Mouse (Mus musculus): ENCODE data around the gene Col8a2. TPM values are rescaled to one million over a fixed set of nuclear protein-coding genes. Genes with fewer than 3 reads are reported as not detected.

The Col8a2 gene
- polyA plus RNA-seq, 1 experiment = 0.50 TPM

GRCm38 (mm10) chr4:126296617-126297101 is 10.1 kb downstream of the Col8a2 start:
- peak in 1 of 2 experiments; percentile 37 for DNase-seq (ENCODE audit: extremely low spot score in 1 of 2, low spot score in 1 of 2)

GRCm38 (mm10) chr4:126300916-126301583 is 14.5 kb downstream of the Col8a2 start:
- no peak for DNase-seq (ENCODE audit: extremely low spot score in 1 of 2, low spot score in 1 of 2)

GRCm38 (mm10) chr4:126301584-126302309 is 15.2 kb downstream of the Col8a2 start:
- no peak for DNase-seq (ENCODE audit: extremely low spot score in 1 of 2, low spot score in 1 of 2)

GRCm38 (mm10) chr4:126303877-126304276 is 17.3 kb downstream of the Col8a2 start:
- DNase-seq (ENCODE audit: extremely low spot score in 1 of 2, low spot score in 1 of 2) = no peak

GRCm38 (mm10) chr4:126305428-126305827 is 18.8 kb downstream of the Col8a2 start:
- no peak for DNase-seq (ENCODE audit: extremely low spot score in 1 of 2, low spot score in 1 of 2)

- no peak for DNase-seq (ENCODE audit: extremely low spot score in 1 of 2, low spot score in 1 of 2)
Measured at GRCm38 (mm10) chr4:126306058-126306457, 19.5 kb downstream of the Col8a2 start.

- DNase-seq (ENCODE audit: extremely low spot score in 1 of 2, low spot score in 1 of 2) = no peak
Measured at GRCm38 (mm10) chr4:126306827-126307226, 20.2 kb downstream of the Col8a2 start.

GRCm38 (mm10) chr4:126309211-126309921 is 22.8 kb downstream of the Col8a2 start:
- no peak for DNase-seq (ENCODE audit: extremely low spot score in 1 of 2, low spot score in 1 of 2)

- peak; percentile 59 to 93 for DNase-seq (ENCODE audit: extremely low spot score in 1 of 2, low spot score in 1 of 2)
Measured at GRCm38 (mm10) chr4:126309922-126310309, 23.3 kb downstream of the Col8a2 start.

GRCm38 (mm10) chr4:126310344-126310743 is 23.8 kb downstream of the Col8a2 start:
- DNase-seq (ENCODE audit: extremely low spot score in 1 of 2, low spot score in 1 of 2) = no peak

- no peak for DNase-seq (ENCODE audit: extremely low spot score in 1 of 2, low spot score in 1 of 2)
Measured at GRCm38 (mm10) chr4:126311566-126312200, 25.1 kb downstream of the Col8a2 start.

- DNase-seq (ENCODE audit: extremely low spot score in 1 of 2, low spot score in 1 of 2) = no peak
Measured at GRCm38 (mm10) chr4:126313202-126313601, 26.6 kb downstream of the Col8a2 start.

- no peak for DNase-seq (ENCODE audit: extremely low spot score in 1 of 2, low spot score in 1 of 2)
Measured at GRCm38 (mm10) chr4:126314393-126314792, 27.8 kb downstream of the Col8a2 start.

- DNase-seq (ENCODE audit: extremely low spot score in 1 of 2, low spot score in 1 of 2) = peak in 1 of 2 experiments; percentile 30
Measured at GRCm38 (mm10) chr4:126315931-126316330, 29.3 kb downstream of the Col8a2 start.

GRCm38 (mm10) chr4:126316443-126317040 is 29.9 kb downstream of the Col8a2 start:
- DNase-seq (ENCODE audit: extremely low spot score in 1 of 2, low spot score in 1 of 2) = no peak

GRCm38 (mm10) chr4:126319806-126320205 is 33.2 kb downstream of the Col8a2 start:
- DNase-seq (ENCODE audit: extremely low spot score in 1 of 2, low spot score in 1 of 2) = no peak

GRCm38 (mm10) chr4:126321111-126321853 is 34.7 kb downstream of the Col8a2 start, which contains the start of gene Adprhl2:
Adprhl2 (minus strand) TSS chr4:126321703.
- DNase-seq (ENCODE audit: extremely low spot score in 1 of 2, low spot score in 1 of 2) = peak; percentile 92 to 100

- no peak for DNase-seq (ENCODE audit: extremely low spot score in 1 of 2, low spot score in 1 of 2)
Measured at GRCm38 (mm10) chr4:126321854-126322511, 35.4 kb downstream of the Col8a2 start.

GRCm38 (mm10) chr4:126322646-126323045 is 36.1 kb downstream of the Col8a2 start:
- no peak for DNase-seq (ENCODE audit: extremely low spot score in 1 of 2, low spot score in 1 of 2)
